Mouse (Mus musculus): ENCODE data around the gene Fas.

The Fas gene

DNA sequence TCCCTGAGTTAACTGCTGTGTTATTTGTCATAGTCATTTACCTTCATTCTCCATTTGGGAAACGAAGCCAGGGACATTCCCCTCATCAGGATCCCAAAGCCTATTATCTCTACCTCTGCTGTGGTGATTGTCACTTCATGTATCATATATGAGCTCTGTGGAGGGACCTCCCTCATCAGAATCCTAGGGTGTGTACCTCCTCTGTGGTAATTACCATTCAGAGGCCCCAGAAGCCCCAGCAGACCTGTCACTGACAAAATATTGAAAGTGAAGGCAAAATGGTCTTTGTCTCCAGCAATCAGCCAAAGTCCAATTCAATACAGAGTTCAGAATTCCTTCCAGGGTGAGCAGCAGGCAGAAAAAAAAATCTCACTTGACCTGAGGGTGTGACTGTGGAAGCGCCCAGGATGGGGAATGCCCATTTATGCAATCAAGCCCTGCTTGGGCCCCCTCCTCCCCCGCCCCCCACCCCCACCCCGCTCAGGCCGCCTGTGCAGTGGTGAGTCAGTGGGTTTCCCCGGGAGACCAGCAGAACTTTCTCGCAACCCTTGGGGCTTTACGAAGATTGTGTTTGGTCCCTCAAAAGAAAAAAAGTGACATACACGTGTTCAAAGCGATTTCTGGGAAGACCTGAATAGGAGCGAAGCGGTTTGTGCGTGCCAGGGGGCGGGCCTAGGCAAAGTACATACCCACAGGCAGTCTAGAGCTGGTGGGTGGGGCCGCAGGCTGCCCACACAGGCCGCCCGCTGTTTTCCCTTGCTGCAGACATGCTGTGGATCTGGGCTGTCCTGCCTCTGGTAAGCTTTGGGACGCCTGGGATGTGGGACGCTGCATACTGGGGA lies at the start of gene Fas:
Gene Fas (plus strand): TSS at position 719 of the 842 bp plus-strand sequence.
- DNase-seq (ENCODE audit: low read depth, low spot score): peak; percentile 12

DNA sequence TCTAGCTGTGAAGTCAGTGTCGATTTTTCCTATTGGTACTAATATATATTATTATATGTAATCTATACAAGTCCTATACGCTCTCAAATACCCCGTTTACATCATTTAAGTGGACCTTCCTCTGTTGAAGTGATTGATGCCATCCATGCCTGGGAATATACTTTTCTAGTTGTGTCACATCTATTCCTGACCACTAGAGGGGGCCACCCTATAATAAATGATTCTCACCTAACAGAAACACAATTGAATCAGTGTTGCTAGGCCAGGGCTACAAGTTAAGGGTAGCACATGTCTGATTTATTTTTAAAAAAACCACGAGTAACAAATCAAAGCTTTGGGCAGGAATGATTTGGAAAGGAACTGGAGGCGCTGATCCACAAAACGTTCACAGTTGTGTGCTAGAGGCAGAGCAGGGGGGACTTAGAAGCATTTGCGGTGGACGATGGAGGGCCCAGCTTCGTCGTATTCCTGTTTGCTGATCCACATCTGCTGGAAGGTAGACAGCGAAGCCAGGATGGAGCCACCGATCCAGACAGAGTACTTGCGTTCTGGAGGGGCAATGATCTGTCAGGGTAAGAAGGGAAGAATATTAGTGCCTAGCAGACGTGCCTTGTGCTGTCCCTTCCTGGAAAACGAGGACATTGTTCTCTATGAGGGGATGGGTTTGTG lies 49.1 kb upstream of the Fas start:
- DNase-seq (ENCODE audit: low read depth, low spot score): no peak

DNA sequence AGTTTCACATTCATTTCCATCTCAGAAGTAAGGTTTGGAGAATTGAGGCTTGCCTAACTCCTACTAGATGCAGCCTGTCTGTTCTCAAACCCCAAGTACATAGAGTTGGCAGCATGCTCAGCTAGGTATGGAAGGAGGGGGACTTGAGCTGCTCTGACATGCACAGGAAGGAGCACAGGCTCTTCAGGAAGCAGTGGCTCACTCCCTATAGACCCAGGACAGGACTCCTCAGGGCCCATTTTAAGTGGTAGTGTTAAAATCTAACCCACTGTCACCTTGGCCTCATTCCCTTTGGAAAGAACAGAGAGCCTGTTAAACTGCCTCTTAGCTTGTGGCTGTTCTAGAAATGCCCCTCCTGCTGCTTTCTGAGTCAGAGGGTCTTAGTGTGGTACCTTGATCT lies 47.5 kb upstream of the Fas start:
- no peak for DNase-seq (ENCODE audit: low read depth, low spot score)

DNA sequence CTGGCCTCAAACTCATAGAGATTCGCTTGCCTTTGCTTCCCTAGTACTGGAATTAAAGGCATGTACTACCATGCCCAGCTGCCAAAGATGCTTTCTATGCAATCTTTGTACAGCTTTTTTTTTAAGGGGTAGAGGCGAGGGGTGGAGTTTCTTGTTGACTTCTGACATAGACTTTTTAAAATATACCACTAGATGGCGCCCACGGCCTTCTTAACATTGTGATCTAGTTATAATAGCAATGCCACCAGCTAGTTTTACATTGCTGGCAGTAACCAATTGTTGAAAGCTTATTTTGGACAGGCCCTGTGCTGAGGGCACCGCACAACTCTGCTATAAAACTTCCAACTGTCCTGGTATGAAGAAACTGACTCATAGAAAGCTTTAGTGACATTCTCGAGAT lies 46.4 kb upstream of the Fas start:
- DNase-seq (ENCODE audit: low read depth, low spot score): peak; percentile 37

DNA sequence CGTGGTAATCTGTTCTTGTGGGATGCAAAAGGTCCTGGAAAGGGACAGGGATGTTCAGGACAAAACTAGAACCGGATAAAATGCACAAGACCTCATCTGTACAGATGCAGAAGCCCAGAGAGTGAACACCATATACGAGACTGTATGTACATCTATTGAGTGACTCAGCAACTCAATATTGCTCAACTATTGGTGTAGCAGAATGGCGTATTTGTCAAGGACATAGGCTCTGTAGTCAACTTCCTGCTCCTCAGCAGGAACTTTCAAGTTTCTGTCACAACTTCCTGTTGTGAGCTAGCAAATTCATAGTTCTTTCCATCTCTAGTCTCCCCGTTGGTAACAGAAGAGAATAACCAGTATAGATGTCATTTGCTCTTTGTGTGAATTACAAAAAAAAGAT lies 41.9 kb upstream of the Fas start:
- no peak for DNase-seq (ENCODE audit: low read depth, low spot score)

DNA sequence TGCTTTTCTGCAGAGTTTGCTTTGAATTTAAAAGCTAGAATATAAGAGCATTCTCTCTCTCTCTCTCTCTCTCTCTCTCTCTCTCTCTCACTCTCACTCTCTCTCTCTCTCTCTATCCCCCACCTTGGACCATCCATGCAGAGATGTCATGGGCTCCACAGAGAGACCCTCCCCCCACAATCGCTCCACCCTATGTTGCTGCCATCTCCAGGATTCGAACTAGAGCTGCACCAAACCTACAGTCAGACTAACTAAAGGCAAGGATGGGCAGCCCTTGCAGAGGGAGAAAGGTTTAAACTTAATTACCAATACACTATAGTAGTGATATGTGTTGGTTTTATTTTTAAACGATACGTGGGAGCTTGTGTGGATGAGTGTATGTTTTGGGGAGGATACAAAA lies 39.8 kb upstream of the Fas start:
- no peak for DNase-seq (ENCODE audit: low read depth, low spot score)

DNA sequence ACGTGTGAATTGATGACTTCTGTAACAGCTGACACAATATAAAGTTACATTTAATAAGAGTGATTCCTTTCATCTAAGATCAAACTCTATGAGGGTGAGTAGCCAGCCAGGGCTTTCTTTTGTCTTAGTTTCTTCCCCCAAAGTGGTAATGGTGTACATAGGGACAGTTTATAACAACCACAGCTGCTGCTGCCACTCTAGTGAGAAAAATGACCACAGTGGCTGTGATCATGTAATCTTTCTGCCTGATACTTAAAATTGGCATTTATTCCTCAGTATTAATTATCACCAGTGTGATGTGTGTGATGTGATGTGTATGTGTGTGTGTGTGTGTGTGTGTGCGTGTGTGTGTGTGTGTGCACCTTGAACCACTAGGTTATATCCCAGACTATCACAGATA lies 38.6 kb upstream of the Fas start:
- DNase-seq (ENCODE audit: low read depth, low spot score): no peak

DNA sequence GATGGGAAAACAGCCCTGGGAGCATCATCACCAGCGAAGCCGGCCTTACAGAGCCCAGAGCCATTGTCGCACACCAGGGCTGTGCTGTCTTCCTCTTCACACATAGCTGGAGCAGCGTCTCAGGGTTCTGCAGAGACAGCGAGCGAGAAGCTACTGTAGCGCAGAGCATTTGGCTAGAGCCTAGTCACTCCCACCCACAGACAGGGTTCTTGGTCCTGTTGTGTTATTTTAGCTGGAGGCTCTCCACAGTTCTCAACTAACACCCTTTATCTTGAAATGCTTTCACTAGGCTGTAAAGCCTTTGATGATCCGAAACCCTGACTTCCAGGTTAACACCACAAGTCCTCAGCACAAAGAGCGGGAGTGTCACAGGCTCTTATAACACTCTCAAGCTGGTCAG lies 38.0 kb upstream of the Fas start:
- DNase-seq (ENCODE audit: low read depth, low spot score): no peak

DNA sequence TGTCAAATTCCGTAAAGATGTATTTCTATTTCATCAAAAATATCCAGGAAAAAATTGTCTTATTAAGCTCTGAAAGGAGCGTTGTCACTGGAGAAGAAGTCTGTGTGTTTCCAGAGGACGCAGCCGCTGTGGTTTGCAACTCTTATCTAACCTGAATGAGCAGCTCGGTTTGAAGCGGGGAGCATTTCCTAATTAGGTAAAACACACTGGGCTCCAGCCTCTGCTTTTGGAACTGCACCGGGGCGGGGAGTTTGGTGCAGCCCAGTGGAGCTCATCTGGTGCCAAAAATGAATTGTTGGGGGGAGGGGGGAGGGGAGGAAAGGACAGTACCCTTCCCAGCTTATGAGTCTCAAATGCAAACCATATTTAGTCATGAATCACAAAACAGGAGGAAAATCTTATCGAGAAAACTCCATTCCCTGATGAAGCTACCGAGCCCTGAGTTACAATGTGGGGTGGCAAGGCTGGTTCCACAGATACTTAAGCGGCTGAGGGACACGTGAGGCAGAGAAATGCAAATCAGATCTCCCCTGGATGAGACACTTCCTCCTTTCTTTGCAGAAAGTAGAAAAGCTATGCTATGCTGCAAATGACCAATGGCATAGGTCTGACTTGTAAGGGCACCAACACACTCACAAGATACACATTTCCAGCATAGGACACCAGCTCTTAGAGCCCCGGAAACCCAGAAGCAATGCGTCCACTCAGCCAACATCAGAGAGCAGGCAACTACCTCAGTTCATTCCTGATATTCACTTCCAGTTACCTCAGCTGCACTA lies 36.2 kb upstream of the Fas start:
- DNase-seq (ENCODE audit: low read depth, low spot score): no peak

DNA sequence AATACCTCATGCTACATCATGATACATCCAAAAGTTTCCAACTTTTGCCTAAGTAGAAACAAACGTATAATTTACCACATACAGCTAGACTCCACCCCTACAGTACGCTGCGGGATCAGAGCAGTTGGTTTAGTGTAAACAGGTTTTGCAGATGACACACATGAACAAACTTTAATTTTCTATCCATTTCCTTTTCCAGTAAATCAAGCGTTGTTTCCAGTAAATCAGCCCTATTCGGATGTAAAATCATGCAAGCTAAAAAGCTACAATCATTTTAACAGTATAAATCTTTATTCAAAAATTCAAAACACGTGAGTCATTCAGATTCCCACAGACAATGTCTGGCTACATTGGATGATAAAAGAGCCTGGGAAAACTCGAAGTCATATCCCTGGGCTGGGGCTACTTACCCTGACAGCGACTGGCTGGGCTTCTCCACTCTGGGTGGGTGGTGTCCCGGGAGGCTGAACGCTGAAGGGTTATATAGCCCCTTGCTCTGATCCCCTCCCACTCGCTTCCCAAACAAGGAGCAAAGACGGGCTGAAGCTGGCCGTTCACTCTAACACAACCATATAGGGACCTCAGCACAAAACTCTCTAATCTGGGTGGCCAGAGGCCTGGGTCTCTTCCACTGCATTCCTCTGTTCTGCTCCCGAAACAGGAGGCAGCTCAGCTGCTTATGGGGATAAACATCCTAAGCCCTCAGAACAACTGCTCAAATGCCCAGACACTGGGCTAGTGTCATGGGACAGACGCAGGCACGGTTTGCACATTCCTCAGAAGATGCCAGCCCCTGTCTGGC lies 35.4 kb upstream of the Fas start, which contains the start of gene Acta2:
Gene Acta2 (minus strand): TSS at position 711 of the 802 bp plus-strand sequence.
- no peak for DNase-seq (ENCODE audit: low read depth, low spot score)

DNA sequence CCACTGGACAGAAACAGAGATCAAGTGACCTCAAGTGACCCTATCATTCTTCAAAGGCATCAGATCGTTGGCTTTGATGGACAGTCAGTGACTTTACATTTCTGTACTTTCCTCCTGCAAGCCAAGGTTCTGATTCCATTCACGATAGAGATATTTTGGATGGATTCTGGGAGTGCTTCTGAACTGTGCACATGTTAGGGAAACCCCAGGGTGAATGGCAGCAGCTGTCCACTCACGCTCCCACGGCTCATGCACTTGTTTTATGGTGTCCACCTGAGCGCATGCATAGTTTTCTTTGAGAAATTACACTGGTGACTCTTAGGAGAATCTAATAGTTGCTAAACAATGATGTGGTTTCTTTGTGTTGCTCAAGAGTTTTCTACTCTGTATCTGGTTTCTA lies 34.3 kb upstream of the Fas start:
- DNase-seq (ENCODE audit: low read depth, low spot score): no peak

DNA sequence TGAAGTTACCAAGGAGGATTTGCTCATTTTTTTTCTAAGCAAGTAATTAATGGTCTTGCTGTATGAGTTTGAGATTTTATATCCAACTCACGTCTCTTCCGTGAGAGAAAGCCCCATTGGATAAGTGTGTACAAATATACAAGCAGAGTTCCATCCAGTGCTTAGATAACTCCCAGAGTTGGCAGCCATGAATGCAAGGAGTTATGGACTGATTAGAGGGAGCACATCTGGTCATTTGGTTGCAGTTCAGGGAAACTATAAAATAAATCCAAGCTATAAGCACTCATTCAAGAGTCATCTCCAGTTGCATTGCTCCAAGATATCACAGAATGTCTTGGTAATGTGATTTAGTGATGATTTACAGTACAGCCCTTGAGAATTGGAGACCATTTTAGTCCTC lies 33.5 kb upstream of the Fas start:
- no peak for DNase-seq (ENCODE audit: low read depth, low spot score)

DNA sequence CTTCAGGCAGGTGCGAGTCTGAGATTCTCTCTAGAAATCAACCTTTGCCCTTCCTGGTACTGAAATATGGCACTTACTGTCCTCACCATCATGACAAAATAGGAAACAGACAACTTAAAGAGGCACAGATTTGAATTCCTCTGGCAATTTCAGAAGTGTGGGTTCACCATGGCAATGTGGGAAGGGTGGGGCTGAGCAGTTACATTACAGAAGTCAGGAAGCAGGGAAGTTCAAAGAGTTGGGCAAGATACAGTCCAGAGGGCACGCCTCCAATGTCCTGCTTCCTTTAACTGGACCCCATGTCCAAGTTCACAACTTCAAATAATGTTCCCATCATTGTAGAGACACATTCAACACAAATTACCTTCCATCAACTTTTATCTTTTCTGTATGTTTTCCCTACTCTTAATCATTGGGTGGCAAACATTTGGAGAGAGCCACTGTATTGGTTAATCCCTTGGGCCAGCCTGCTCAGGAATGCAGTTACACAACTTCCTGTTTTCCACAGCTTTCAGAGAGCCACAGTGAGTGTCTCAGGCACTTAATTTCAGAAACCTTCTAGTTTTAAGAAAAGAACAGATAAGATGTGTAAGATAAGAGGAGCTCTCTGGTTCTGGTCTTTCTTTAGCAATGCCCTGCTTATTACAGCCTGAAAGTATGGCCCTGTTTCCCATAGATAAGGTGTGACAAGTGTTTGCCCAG lies 28.0 kb upstream of the Fas start:
- DNase-seq (ENCODE audit: low read depth, low spot score): no peak

DNA sequence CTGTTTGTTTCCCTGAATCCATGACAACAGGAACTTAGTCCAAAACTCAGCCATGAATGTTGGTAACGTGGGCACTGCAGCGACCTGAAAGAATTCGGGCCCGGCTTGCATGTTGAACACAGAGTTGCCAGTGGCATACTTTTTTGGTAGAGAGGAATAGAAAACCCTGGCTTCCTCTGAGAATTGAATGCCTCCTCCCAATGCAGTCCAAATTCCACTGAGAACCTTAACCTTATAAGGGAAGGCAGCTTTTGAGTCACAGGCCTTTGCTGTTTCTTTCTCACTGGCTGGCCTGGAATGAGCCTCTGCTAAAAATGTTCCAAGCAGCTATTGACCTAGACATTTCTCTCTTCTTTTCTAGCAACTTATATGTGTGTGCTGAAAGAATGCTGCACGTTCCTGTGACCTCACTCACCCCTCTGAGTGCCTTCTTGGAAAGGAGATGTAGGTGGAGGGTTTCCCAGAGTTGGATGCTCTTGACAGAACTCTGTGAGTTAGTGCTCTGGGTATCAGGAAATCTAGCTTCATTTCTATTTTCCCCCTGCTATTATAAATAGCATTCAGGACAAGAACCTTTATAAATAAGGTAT lies 24.8 kb upstream of the Fas start:
- DNase-seq (ENCODE audit: low read depth, low spot score): no peak

DNA sequence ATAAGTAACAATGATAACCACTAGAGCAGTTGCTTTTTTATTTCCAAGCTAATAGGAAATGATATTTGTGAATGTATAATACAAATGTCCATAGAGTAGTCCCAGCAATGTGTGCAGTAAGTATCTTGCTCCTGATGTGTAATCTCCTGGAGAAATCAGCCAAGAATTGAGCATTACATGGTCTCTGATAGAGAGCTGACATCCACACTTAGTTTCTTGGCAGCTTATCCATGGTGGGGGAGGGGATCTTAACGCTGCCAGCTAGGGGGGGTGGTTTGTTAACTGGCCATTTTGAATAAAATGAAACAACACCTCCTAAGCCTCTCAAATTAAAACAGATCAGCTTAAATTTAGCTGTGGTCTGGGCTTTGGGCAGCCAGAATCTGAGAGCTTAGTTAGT lies 21.5 kb upstream of the Fas start:
- DNase-seq (ENCODE audit: low read depth, low spot score): no peak

DNA sequence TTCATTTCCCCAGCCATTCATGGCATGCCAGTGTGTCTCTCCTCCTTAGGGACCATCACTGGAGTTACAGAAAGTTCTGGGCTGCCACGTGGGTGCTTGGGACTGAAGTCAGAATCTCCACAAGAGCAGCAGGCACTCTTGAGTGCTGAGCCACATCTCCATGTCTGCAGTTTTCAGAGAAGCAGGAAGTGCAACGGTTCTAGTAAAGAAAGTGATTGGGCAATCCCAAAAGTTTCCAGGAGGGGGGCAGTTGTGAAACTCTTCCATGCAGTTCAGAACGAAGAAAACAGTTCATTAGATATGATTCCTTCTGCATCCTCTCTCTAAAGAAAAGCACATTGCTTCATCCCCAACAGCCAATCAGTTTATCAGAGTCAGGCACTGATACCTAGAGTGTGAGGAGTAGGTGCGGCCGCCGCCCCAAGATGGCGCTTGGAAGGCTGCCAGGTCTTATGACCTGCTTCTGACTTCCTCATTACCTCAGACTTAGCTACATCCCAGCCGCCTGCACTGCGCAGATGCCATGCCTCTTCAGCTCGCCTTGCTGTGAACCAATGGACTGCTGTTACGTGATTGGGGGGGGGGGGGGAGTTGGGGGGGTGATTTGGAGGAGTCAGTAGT lies 20.2 kb upstream of the Fas start:
- DNase-seq (ENCODE audit: low read depth, low spot score): no peak

DNA sequence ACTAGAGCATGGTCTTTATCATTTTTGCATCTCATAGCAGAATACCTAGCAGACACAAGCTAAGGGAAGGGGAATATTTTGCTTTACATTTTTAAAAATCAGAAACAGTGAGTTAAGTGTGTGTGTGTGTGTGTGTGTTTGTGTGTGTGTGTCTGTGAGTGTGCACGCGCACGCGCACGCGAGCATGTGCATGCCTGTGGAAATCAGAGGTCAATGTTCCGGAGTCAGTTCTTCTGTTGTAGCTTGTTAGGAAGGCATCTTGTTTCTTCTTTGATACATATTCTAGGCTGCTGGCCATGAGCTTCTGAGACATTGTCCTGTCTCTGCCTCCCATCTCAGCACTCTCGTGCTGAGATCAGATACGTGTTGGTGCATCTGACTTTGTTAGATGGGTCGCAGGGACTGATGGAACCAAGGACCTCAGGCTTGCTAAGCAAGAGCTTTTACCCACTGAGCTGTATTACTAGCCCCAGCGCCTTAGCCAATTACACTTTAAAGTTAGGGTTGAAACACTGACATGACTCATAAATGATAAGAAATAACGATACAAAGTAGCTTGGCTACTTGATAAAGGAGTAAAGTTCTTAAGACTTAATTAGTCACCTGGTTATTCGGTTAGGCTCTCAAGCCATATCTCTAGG lies 19.5 kb upstream of the Fas start:
- no peak for DNase-seq (ENCODE audit: low read depth, low spot score)

DNA sequence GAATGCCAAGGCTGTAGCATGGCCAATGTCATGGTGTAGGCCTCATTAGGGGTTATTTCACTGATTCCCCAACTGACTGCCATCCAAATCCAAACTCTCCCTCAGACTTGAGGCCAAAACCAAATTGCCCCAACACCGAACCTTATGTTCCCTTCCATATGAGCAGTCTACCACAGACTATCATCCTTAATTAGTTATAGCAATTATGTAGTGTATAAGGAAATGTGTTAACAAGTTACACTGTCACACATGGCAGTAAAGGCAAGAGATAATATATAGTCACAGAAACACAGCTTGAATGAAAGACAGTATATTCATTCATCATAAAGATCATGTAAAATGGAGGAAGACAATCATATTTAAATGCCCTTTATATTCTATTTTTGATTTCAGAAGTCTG lies 17.4 kb upstream of the Fas start:
- DNase-seq (ENCODE audit: low read depth, low spot score): no peak

DNA sequence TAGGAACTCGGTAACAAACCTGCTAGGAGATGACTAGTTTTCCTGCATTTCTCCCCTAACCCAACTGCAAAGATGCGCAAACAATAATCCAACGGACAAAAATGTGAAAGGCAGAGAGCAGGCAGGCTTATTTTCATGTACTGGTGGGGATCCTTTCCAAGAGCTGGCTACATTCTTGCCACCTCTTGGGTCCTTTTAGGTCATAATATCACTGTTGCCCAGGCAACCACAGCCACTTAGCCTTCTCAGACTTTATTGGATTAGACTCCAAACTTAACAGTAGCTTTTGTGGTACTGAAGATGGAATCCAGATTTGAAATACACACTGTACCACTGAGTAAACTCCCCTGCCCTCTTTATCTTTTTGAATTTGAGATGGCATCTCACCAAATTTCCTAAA lies 12.4 kb upstream of the Fas start:
- DNase-seq (ENCODE audit: low read depth, low spot score): no peak

DNA sequence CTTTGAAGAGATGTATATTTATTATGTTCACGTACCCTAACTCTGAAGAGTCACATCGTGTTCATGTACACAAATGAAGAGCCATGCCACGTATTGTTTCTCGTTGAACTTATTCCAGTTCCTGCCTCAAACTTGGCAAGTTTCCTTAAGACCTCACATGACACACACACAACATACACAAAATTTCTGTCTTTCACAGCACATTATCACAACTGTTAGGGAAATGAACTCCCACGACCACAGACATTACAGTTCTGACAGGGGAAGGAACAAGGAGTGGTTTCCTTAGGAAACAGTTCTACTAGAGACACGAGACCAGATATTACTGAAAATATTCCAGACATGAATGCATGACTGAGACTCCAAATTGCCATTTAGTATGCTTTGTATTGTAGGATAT lies 6.9 kb upstream of the Fas start:
- DNase-seq (ENCODE audit: low read depth, low spot score): no peak
